Mouse (Mus musculus) CH12.LX (cell line): ENCODE measurements at regions not wholly inside any gene's neighbourhood (a gene's known extent, or its start where the extent isn't known, plus 50 kb on each side); places are given as distances from the start of the nearest gene placed in this dataset.

Source experiments
- DNase-seq: peaks from one replicate; pipeline ENCODE4 v3.0.0-alpha.2; 2013; ENCODE audit errors: extremely low read depth
- H3K27ac ChIP-seq: 2 replicates; pipeline ENCODE4 v1.5.1; 2012; ENCODE audit warnings: low read depth, mild to moderate bottlenecking, control low read depth, moderate library complexity; ENCODE audit not compliant: insufficient read depth
- H3K27me3 ChIP-seq: replicated peaks from 2 replicates; pipeline ENCODE3; 2012; ENCODE audit warnings: inconsistent platforms
- H3K36me3 ChIP-seq, 2 experiments: replicated peaks in 1 of 2; 2 replicates each; pipeline versions ENCODE3 to v1.6.1; 2012; ENCODE audit warnings: inconsistent platforms in 1 of 2, low read length in 1 of 2, mild to moderate bottlenecking in 1 of 2, mixed read lengths in 1 of 2, moderate library complexity in 1 of 2; ENCODE audit not compliant: control insufficient read depth in 1 of 2, insufficient read depth in 1 of 2
- H3K4me1 ChIP-seq, 2 experiments: 2 replicates each; pipeline ENCODE4 v1.6.1; 2012; ENCODE audit warnings: inconsistent platforms in 1 of 2, moderate library complexity in 1 of 2; ENCODE audit not compliant: insufficient read depth in 2 of 2, control insufficient read depth in 1 of 2
- H3K4me2 ChIP-seq: 2 replicates; pipeline ENCODE4 v1.6.1; 2012; ENCODE audit warnings: low read depth, mild to moderate bottlenecking, control low read depth; ENCODE audit not compliant: poor library complexity, insufficient read depth, severe bottlenecking
- H3K4me3 ChIP-seq, 3 experiments: fragments of 150-350 bp in 1 of 3; sonication (generic) in 1 of 3; replicated peaks in 1 of 3; 2 replicates each; pipeline versions ENCODE3 to v1.5.1; 2011 to 2012; ENCODE audit warnings: low read depth in 2 of 3, low read length in 2 of 3, mild to moderate bottlenecking in 2 of 3, moderate library complexity in 2 of 3, control low read depth in 1 of 3, improper control_type of control experiment in 1 of 3, inconsistent platforms in 1 of 3, mixed read lengths in 1 of 3; ENCODE audit not compliant: poor library complexity in 1 of 3
- H3K79me2 ChIP-seq: replicated peaks from 2 replicates; pipeline ENCODE4 v1.6.1; 2012; ENCODE audit warnings: mild to moderate bottlenecking, moderate library complexity; ENCODE audit not compliant: control insufficient read depth, poor library complexity, insufficient read depth, severe bottlenecking; ENCODE audit errors: extremely low read depth
- H3K9ac ChIP-seq: 2 replicates; pipeline ENCODE4 v1.6.1; 2012; ENCODE audit warnings: low read depth, mild to moderate bottlenecking, control low read depth, moderate library complexity; ENCODE audit not compliant: insufficient read depth
- H3K9me3 ChIP-seq: replicated peaks from 2 replicates; pipeline ENCODE3; 2012; ENCODE audit warnings: low read length, inconsistent platforms, mixed read lengths
- BHLHE40 ChIP-seq: IDR thresholded peaks from 2 replicates; pipeline ENCODE4 v1.6.1; 2011; ENCODE audit warnings: mild to moderate bottlenecking, low read depth, low read length, improper control_type of control experiment
- CHD2 ChIP-seq: IDR thresholded peaks from 2 replicates; pipeline ENCODE4 v1.6.1; 2011; ENCODE audit warnings: low read length, improper control_type of control experiment
- CTCF ChIP-seq, 2 experiments: IDR thresholded peaks in 1 of 2; conservative IDR thresholded peaks in 1 of 2; 2 replicates each; pipeline ENCODE4 v1.5.1; 2011 to 2012; ENCODE audit warnings: low read depth in 2 of 2, low read length in 2 of 2, improper control_type of control experiment in 1 of 2, inconsistent platforms in 1 of 2, mild to moderate bottlenecking in 1 of 2, moderate library complexity in 1 of 2
- E2F4 ChIP-seq: IDR thresholded peaks from 2 replicates; pipeline ENCODE4 v1.6.1; 2011; ENCODE audit warnings: low read depth, low read length, improper control_type of control experiment; ENCODE audit not compliant: insufficient replicate concordance
- ELF1 ChIP-seq: IDR thresholded peaks from 2 replicates; pipeline ENCODE4 v1.6.1; 2014; ENCODE audit warnings: low read depth, mild to moderate bottlenecking, inconsistent platforms, low read length, improper control_type of control experiment
- EP300 ChIP-seq: IDR thresholded peaks from 2 replicates; pipeline ENCODE4 v1.6.1; 2011; ENCODE audit warnings: low read length, improper control_type of control experiment
- ETS1 ChIP-seq: conservative IDR thresholded peaks from 2 replicates; pipeline ENCODE4 v1.6.1; 2012; ENCODE audit warnings: low read depth, mild to moderate bottlenecking, inconsistent platforms, low read length, improper control_type of control experiment, moderate library complexity
- HCFC1 ChIP-seq: IDR thresholded peaks from 2 replicates; pipeline ENCODE4 v1.6.1; 2012; ENCODE audit warnings: low read depth, mild to moderate bottlenecking, inconsistent platforms, low read length, improper control_type of control experiment
- JUN ChIP-seq: IDR thresholded peaks from 2 replicates; pipeline ENCODE4 v1.6.1; 2011; ENCODE audit warnings: low read depth, mild to moderate bottlenecking, low read length, improper control_type of control experiment, moderate library complexity; ENCODE audit not compliant: insufficient read depth
- JUND ChIP-seq: conservative IDR thresholded peaks from 2 replicates; pipeline ENCODE4 v1.6.1; 2011; ENCODE audit warnings: low read depth, low read length, improper control_type of control experiment
- MAFK ChIP-seq: IDR thresholded peaks from 2 replicates; pipeline ENCODE4 v1.6.1; 2011; ENCODE audit warnings: low read length, improper control_type of control experiment; ENCODE audit not compliant: insufficient replicate concordance
- MAZ ChIP-seq: IDR thresholded peaks from 2 replicates; pipeline ENCODE4 v1.6.1; 2012; ENCODE audit warnings: low read depth, mild to moderate bottlenecking, inconsistent platforms, low read length, improper control_type of control experiment, moderate library complexity
- MXI1 ChIP-seq: IDR thresholded peaks from 2 replicates; pipeline ENCODE4 v1.6.1; 2011; ENCODE audit warnings: mild to moderate bottlenecking, low read depth, low read length, improper control_type of control experiment
- MYC ChIP-seq: IDR thresholded peaks from 2 replicates; pipeline ENCODE4 v1.6.1; 2011; ENCODE audit warnings: low read depth, mild to moderate bottlenecking, improper control_type of control experiment, low read length
- NELFE ChIP-seq: IDR thresholded peaks from 2 replicates; pipeline ENCODE4 v1.6.1; 2011; ENCODE audit warnings: low read depth, low read length, improper control_type of control experiment
- PAX5 ChIP-seq: IDR thresholded peaks from 2 replicates; pipeline ENCODE4 v1.6.1; 2012; ENCODE audit warnings: low read length, inconsistent platforms, mixed read lengths
- SIN3A ChIP-seq: IDR thresholded peaks from 2 replicates; pipeline ENCODE4 v1.6.1; 2012; ENCODE audit warnings: low read length, improper control_type of control experiment, inconsistent platforms
- SMC3 ChIP-seq: IDR thresholded peaks from 2 replicates; pipeline ENCODE4 v1.6.1; 2011; ENCODE audit warnings: low read depth, low read length, improper control_type of control experiment
- TCF12 ChIP-seq: IDR thresholded peaks from 2 replicates; pipeline ENCODE4 v1.6.1; 2014; ENCODE audit warnings: low read depth, mild to moderate bottlenecking, inconsistent platforms, low read length, improper control_type of control experiment
- UBTF ChIP-seq: IDR thresholded peaks from 2 replicates; pipeline ENCODE4 v1.6.1; 2012; ENCODE audit warnings: low read depth, mild to moderate bottlenecking, inconsistent platforms, low read length, improper control_type of control experiment, moderate library complexity
- ZKSCAN1 ChIP-seq: IDR thresholded peaks from 2 replicates; pipeline ENCODE4 v1.6.1; 2012; ENCODE audit warnings: low read depth, inconsistent platforms, low read length, improper control_type of control experiment, borderline replicate concordance
- ZMIZ1 ChIP-seq: IDR thresholded peaks from 2 replicates; pipeline ENCODE4 v1.6.1; 2012; ENCODE audit warnings: low read depth, mild to moderate bottlenecking, inconsistent platforms, low read length, improper control_type of control experiment
- ZNF384 ChIP-seq: IDR thresholded peaks from 2 replicates; pipeline ENCODE4 v1.6.1; 2012; ENCODE audit warnings: low read depth, low read length, improper control_type of control experiment, inconsistent platforms
- dilution Hi-C: fragments of 300-500 bp; cut with MboI; formaldehyde crosslinking; loops from 2 replicates; pipeline ENCODE4 v1.14.3; 2020; ENCODE audit warnings: low sequenced_read_pairs; ENCODE audit not compliant: extremely low pct_unique_long_range_greater_than_20kb, extremely low pct_ligation_motif_present
- in situ Hi-C: fragments of 300-500 bp; cut with MboI; formaldehyde crosslinking; loops from 3 replicates; pipeline ENCODE4 v1.14.3; 2019; ENCODE audit warnings: low sequenced_read_pairs, low pct_ligation_motif_present, low pct_unique_long_range_greater_than_20kb, mixed read lengths

- Histone ChIP-seq H3K27ac (no peak overlapping the region), H3K4me1 (peaks cover 0 to 20% of the 10 kb centered on the region in 2 experiments; a peak in 2 of 4 replicates), H3K4me3 (no peak overlapping the region), H3K27me3 (no peaks in the 10 kb centered on the region), H3K4me2 (no peak overlapping the region), H3K36me3 (no peaks in the 10 kb centered on the region), H3K79me2 (no peaks in the 10 kb centered on the region), H3K9me3 (no peaks in the 10 kb centered on the region), H3K9ac (no peak overlapping the region)
- DNase-seq, result no peak
- in situ Hi-C loops, result no loop called here
- TF ChIP-seq MYC, result no peak
- TF ChIP-seq HCFC1, result no peak
- no peak for TF ChIP-seq NELFE
- TF ChIP-seq ETS1, result no peak
- no peak for TF ChIP-seq ZMIZ1
- no peak for TF ChIP-seq MAZ
- TF ChIP-seq SMC3, result no peak
- TF ChIP-seq JUND, result no peak
- TF ChIP-seq EP300, result no peak
- no peak for TF ChIP-seq ZNF384
- TF ChIP-seq PAX5, result no peak
- TF ChIP-seq BHLHE40, result no peak
- no peak for TF ChIP-seq TCF12
- no peak for TF ChIP-seq ELF1
- no peak for TF ChIP-seq CHD2
- TF ChIP-seq ZKSCAN1, result no peak
- no peak for TF ChIP-seq MAFK
- dilution Hi-C loops, result no loop called here
Observed at GRCm38 (mm10) chr1:120767054-120767453, 164.8 kb downstream of the En1 start.

- in situ Hi-C loops, result no loop called here
Observed at GRCm38 (mm10) chr1:120771269-120771668, 169.1 kb downstream of the En1 start.

More at GRCm38 (mm10) chr1:120771269-120771668, 169.1 kb downstream of the En1 start:
- TF ChIP-seq HCFC1, result no peak
- TF ChIP-seq MYC, result no peak
- TF ChIP-seq NELFE, result no peak
- no peak for TF ChIP-seq CTCF (conservative IDR thresholded peaks at IDR 0.05 in 1 of 2, IDR thresholded peaks at IDR 0.05 in 1 of 2; ENCODE audit: low read depth in 2 of 2, low read length in 2 of 2)
- no peak for TF ChIP-seq JUN
- TF ChIP-seq E2F4, result no peak
- no peak for TF ChIP-seq ELF1
- TF ChIP-seq SIN3A, result no peak
- no peak for TF ChIP-seq MXI1
- TF ChIP-seq UBTF, result no peak
- no peak for TF ChIP-seq ETS1
- peak; percentile 46 for DNase-seq
- Histone ChIP-seq H3K9ac (no peak overlapping the region), H3K4me2 (no peak overlapping the region), H3K4me1 (peaks cover 0 to 18% of the 10 kb centered on the region in 2 experiments; a peak in 2 of 4 replicates), H3K79me2 (no peaks in the 10 kb centered on the region), H3K4me3 (no peak overlapping the region), H3K36me3 (no peaks in the 10 kb centered on the region), H3K27ac (no peak overlapping the region), H3K9me3 (no peaks in the 10 kb centered on the region), H3K27me3 (no peaks in the 10 kb centered on the region)
- dilution Hi-C loops, result no loop called here
